Mouse (Mus musculus): ENCODE results near the gene Uts2b.

GRCm38 (mm10) chr16:27348359-27348758 is 21.7 kb downstream of the Uts2b start:
- no peak for TF ChIP-seq POLR2A (IDR thresholded peaks at IDR 0.05; ENCODE audit: low read depth, low read length)
- no peak for TF ChIP-seq CTCF (IDR thresholded peaks at IDR 0.05; ENCODE audit: extremely low read depth, insufficient read depth, insufficient read length, insufficient replicate concordance)

All from spleen, adult 2 months (tissue).